Mouse (Mus musculus): Measurements from ENCODE around the gene Adcy1. TPM values are rescaled to one million over a fixed set of nuclear protein-coding genes. Genes with fewer than 3 reads are reported as not detected.
A peak's percentile ranks its signal among the peaks of the same experiment; 100 is the strongest.

Adcy1 gene
- polyA plus RNA-seq, 1 experiment from 2014 or later, result 2.5 TPM

DNA sequence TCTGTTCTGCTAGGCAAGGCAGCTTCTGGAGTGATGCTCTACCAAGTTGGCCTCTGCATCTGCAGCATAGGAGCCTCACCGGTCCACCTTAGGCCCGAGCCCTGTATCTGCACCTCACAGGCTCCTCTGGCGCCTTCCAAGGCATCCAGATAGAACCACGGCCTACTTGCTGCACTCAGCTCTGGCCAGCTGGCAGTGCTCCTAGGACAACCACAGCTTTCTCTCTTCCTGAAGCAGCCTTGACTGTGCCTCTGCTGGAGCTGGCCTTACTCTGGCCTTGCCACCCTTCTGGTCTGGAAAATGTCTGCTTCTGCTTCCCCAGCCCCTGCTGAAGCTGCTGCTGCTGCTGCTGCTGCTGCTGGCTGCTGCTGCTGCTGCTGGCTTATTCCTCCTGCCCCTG lies 45.8 kb downstream of the Adcy1 start:
- Histone ChIP-seq H3K4me1 (ENCODE audit: control insufficient read depth, insufficient read depth, low read length) (no peaks in the 10 kb centered on the region), H3K27ac (replicated peaks; ENCODE audit: low read depth, low read length) (no peak overlapping the region), H3K4me3 (ENCODE audit: low read depth, low read length) (no peak overlapping the region), H3K27me3 (replicated peaks; ENCODE audit: control insufficient read depth, insufficient read depth, low read length) (no peaks in the 10 kb centered on the region), H3K9me3 (ENCODE audit: control insufficient read depth, low read length) (no peaks in the 10 kb centered on the region), H3K4me2 (ENCODE audit: low read depth, low read length) (no peak overlapping the region), H3K9ac (ENCODE audit: low read depth, low read length) (no peak overlapping the region), H3K36me3 (ENCODE audit: control insufficient read depth, insufficient read depth, low read length) (no peaks in the 10 kb centered on the region)
- DNase-seq (ENCODE audit: low spot score) (no peak), ATAC-seq (ENCODE audit: low read depth) (no peak)
- WGBS, result 96% methylated on average over 4 of the region's 4 CpGs

DNA sequence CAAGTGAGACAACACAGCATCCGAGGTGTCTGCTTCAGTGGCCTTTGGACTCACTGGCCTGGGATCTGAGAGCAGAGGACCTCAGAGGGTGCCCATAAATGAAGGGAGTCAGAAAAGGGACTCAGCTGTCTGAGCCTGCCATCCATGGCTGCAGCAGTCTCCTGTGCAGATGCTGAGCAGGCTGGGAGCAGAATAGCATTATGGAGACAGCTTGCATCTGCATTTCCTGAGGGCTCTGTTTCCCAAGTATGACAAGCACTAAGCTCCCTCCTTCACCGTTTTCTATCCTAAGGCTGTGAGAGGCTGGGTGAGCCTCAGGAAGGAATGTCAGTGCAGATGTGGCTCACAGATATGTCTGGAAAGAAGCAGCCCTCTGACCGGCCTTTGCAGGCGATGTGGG lies 49.8 kb downstream of the Adcy1 start:
- Histone ChIP-seq H3K9me3 (ENCODE audit: control insufficient read depth, low read length) (no peaks in the 10 kb centered on the region), H3K9ac (ENCODE audit: low read depth, low read length) (no peak overlapping the region), H3K36me3 (ENCODE audit: control insufficient read depth, insufficient read depth, low read length) (no peaks in the 10 kb centered on the region), H3K27ac (replicated peaks; ENCODE audit: low read depth, low read length) (no peak overlapping the region), H3K27me3 (replicated peaks; ENCODE audit: control insufficient read depth, insufficient read depth, low read length) (no peaks in the 10 kb centered on the region), H3K4me1 (ENCODE audit: control insufficient read depth, insufficient read depth, low read length) (no peaks in the 10 kb centered on the region), H3K4me3 (ENCODE audit: low read depth, low read length) (no peak overlapping the region), H3K4me2 (ENCODE audit: low read depth, low read length) (no peak overlapping the region)
- DNase-seq (ENCODE audit: low spot score), result no peak
- no peak for ATAC-seq (ENCODE audit: low read depth)
- 62% methylated on average over 4 of the region's 4 CpGs for WGBS

DNA sequence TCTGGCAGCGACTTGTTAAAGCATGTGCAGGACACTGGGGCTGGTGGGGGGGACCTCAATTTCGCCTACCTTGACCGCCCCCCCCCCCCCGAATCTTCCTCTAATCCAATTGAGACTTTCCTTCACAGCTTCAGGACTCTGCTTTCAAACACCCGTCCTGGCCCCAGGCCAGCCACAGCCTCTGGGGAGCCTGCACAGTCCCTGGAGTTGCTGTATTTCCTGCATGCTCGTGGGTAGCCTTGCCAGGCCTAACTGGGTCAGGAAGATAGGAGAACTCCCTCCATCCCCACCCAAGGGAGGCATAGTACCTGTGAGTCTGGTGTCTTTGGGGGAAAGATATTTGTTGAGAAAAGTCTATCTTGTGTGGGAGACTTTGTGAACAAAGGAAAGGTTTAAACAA lies 50.4 kb downstream of the Adcy1 start:
- no peaks in the 10 kb centered on the region for H3K9me3 ChIP-seq (ENCODE audit: control insufficient read depth, low read length)
- H3K27me3 ChIP-seq (replicated peaks; ENCODE audit: control insufficient read depth, insufficient read depth, low read length), result no peaks in the 10 kb centered on the region
- H3K4me3 ChIP-seq (ENCODE audit: low read depth, low read length), result no peak overlapping the region
- no peak overlapping the region for H3K27ac ChIP-seq (replicated peaks; ENCODE audit: low read depth, low read length)
- DNase-seq (ENCODE audit: low spot score) (no peak), ATAC-seq (ENCODE audit: low read depth) (no peak)
- H3K4me2 ChIP-seq (ENCODE audit: low read depth, low read length), result no peak overlapping the region
- WGBS, result 55% methylated on average over 6 of the region's 6 CpGs
- H3K36me3 ChIP-seq (ENCODE audit: control insufficient read depth, insufficient read depth, low read length), result no peaks in the 10 kb centered on the region
- H3K9ac ChIP-seq (ENCODE audit: low read depth, low read length), result no peak overlapping the region
- no peaks in the 10 kb centered on the region for H3K4me1 ChIP-seq (ENCODE audit: control insufficient read depth, insufficient read depth, low read length)

DNA sequence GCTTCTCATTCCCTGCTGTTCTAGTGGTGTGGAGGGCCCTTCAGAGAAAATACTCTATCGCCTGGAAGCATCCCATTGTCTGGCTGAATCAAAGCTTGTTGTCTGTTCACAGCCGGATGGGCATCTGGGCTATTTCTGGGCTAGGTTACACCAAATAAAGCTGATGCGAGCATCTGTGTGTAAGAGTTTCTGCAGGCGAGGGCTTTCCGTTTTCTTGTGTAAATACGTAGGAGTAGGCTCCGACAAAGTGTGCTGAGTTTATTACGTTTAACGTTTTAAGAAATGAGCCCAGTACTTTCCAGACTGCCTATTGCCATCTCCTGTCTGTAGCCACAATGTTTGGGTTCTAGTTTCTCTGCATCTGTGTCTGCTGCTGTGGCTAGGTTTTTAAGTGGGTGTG lies 51.0 kb downstream of the Adcy1 start:
- H3K9ac ChIP-seq (ENCODE audit: low read depth, low read length), result no peak overlapping the region
- H3K4me2 ChIP-seq (ENCODE audit: low read depth, low read length), result no peak overlapping the region
- WGBS, result 70% methylated on average over 9 of the region's 9 CpGs
- no peak overlapping the region for H3K27ac ChIP-seq (replicated peaks; ENCODE audit: low read depth, low read length)
- H3K27me3 ChIP-seq (replicated peaks; ENCODE audit: control insufficient read depth, insufficient read depth, low read length), result no peaks in the 10 kb centered on the region
- H3K4me1 ChIP-seq (ENCODE audit: control insufficient read depth, insufficient read depth, low read length), result no peaks in the 10 kb centered on the region
- no peaks in the 10 kb centered on the region for H3K36me3 ChIP-seq (ENCODE audit: control insufficient read depth, insufficient read depth, low read length)
- ATAC-seq (ENCODE audit: low read depth) (no peak), DNase-seq (ENCODE audit: low spot score) (peak; percentile 10)
- no peak overlapping the region for H3K4me3 ChIP-seq (ENCODE audit: low read depth, low read length)
- H3K9me3 ChIP-seq (ENCODE audit: control insufficient read depth, low read length), result no peaks in the 10 kb centered on the region

GRCm38 (mm10) chr11:7116647-7117046 lies 53.4 kb downstream of the Adcy1 start:
- no peak for ATAC-seq (ENCODE audit: low read depth)
- Histone ChIP-seq H3K9me3 (ENCODE audit: control insufficient read depth, low read length) (no peaks in the 10 kb centered on the region), H3K4me1 (ENCODE audit: control insufficient read depth, insufficient read depth, low read length) (no peaks in the 10 kb centered on the region), H3K27ac (replicated peaks; ENCODE audit: low read depth, low read length) (no peak overlapping the region), H3K36me3 (ENCODE audit: control insufficient read depth, insufficient read depth, low read length) (no peaks in the 10 kb centered on the region), H3K9ac (ENCODE audit: low read depth, low read length) (no peak overlapping the region), H3K4me3 (ENCODE audit: low read depth, low read length) (no peak overlapping the region), H3K27me3 (replicated peaks; ENCODE audit: control insufficient read depth, insufficient read depth, low read length) (no peaks in the 10 kb centered on the region), H3K4me2 (ENCODE audit: low read depth, low read length) (no peak overlapping the region)
- 72% methylated on average over 2 of the region's 2 CpGs for WGBS
- DNase-seq (ENCODE audit: low spot score), result no peak

DNA sequence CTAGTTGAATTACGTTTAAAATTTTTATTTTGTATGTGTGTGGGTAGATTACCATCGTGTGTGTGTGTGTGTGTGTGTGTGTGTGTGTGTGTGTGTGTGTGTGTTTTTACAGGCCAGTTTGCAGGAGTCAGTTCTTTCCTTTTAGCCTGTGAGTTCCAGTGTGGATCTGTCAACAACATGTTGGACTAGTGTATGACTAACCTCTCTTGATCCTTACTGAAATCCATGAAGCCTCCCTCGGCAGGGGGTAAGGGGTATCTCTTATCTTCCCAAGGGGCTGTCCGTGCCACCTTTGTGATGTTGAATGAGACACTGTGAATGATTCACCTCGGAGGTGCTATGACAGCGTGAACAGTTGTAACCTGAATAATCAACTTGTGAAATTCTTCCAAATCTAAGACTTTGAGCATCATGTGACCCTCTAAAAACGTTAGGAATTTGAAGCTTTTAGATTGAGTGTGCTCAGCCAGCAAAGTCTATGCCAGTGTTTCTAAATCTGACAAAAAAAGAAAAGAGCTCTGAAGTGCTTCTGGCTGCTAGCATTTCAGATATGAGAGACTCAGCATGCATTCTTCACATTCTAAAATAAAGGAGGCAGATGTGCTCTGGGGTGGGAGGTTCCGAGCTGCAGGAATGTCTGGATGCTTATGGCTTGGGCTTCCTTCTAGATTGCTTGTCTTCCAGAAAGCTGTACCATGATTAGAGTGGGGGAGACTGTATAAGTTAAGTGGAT lies 66.2 kb downstream of the Adcy1 start:
- ATAC-seq (ENCODE audit: low read depth) (peak; percentile 12; the same call in 1 of the 2 replicates), DNase-seq (ENCODE audit: low spot score) (peak; percentile 55)
- H3K4me2 ChIP-seq (ENCODE audit: low read depth, low read length), result no peak overlapping the region
- H3K9me3 ChIP-seq (ENCODE audit: control insufficient read depth, low read length), result no peaks in the 10 kb centered on the region
- no peaks in the 10 kb centered on the region for H3K4me1 ChIP-seq (ENCODE audit: control insufficient read depth, insufficient read depth, low read length)
- H3K4me3 ChIP-seq (ENCODE audit: low read depth, low read length), result no peak overlapping the region
- H3K9ac ChIP-seq (ENCODE audit: low read depth, low read length), result no peak overlapping the region
- H3K27ac ChIP-seq (replicated peaks; ENCODE audit: low read depth, low read length), result no peak overlapping the region
- no peaks in the 10 kb centered on the region for H3K27me3 ChIP-seq (replicated peaks; ENCODE audit: control insufficient read depth, insufficient read depth, low read length)
- 61% methylated on average over 8 of the region's 8 CpGs for WGBS
- no peaks in the 10 kb centered on the region for H3K36me3 ChIP-seq (ENCODE audit: control insufficient read depth, insufficient read depth, low read length)

- DNase-seq (ENCODE audit: low spot score) (no peak), ATAC-seq (ENCODE audit: low read depth) (no peak)
- WGBS, result 85% methylated on average over 7 of the region's 7 CpGs
- Histone ChIP-seq H3K4me1 (ENCODE audit: control insufficient read depth, insufficient read depth, low read length) (no peaks in the 10 kb centered on the region), H3K9me3 (ENCODE audit: control insufficient read depth, low read length) (no peaks in the 10 kb centered on the region), H3K27ac (replicated peaks; ENCODE audit: low read depth, low read length) (no peak overlapping the region), H3K36me3 (ENCODE audit: control insufficient read depth, insufficient read depth, low read length) (no peaks in the 10 kb centered on the region), H3K4me3 (ENCODE audit: low read depth, low read length) (no peak overlapping the region), H3K27me3 (replicated peaks; ENCODE audit: control insufficient read depth, insufficient read depth, low read length) (no peaks in the 10 kb centered on the region), H3K9ac (ENCODE audit: low read depth, low read length) (no peak overlapping the region), H3K4me2 (ENCODE audit: low read depth, low read length) (no peak overlapping the region)
Observed at GRCm38 (mm10) chr11:7132736-7133387, 69.6 kb downstream of the Adcy1 start.

- Histone ChIP-seq H3K27me3 (replicated peaks; ENCODE audit: control insufficient read depth, insufficient read depth, low read length) (no peaks in the 10 kb centered on the region), H3K4me3 (ENCODE audit: low read depth, low read length) (no peak overlapping the region), H3K9me3 (ENCODE audit: control insufficient read depth, low read length) (no peaks in the 10 kb centered on the region), H3K36me3 (ENCODE audit: control insufficient read depth, insufficient read depth, low read length) (no peaks in the 10 kb centered on the region), H3K9ac (ENCODE audit: low read depth, low read length) (no peak overlapping the region), H3K4me2 (ENCODE audit: low read depth, low read length) (no peak overlapping the region), H3K27ac (replicated peaks; ENCODE audit: low read depth, low read length) (no peak overlapping the region), H3K4me1 (ENCODE audit: control insufficient read depth, insufficient read depth, low read length) (no peaks in the 10 kb centered on the region)
- DNase-seq (ENCODE audit: low spot score) (no peak), ATAC-seq (ENCODE audit: low read depth) (no peak)
- 86% methylated on average over 5 of the region's 5 CpGs for WGBS
Observed at GRCm38 (mm10) chr11:7133736-7134135, 70.4 kb downstream of the Adcy1 start.

DNA sequence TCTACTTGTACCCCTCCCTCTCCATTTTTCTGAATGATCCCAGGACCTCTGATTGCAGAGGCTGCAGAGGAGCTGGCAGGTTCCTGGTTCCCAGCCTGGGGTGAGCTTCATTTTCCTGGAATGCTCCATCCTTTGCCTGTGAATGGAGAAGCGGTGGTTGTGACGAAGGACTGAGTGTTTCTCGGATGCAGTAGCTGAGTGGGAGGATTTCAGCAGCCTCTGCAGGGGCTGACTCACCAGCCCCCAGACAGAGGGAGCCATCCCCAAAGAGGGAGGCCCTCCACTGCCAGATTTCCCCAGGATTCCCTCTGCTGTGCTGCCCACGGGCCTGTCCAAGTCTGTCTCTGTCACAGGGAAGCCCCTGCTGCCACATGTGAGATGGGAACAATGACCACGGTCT lies 71.0 kb downstream of the Adcy1 start:
- 71% methylated on average over 5 of the region's 5 CpGs for WGBS
- H3K36me3 ChIP-seq (ENCODE audit: control insufficient read depth, insufficient read depth, low read length), result no peaks in the 10 kb centered on the region
- no peak for ATAC-seq (ENCODE audit: low read depth)
- H3K27me3 ChIP-seq (replicated peaks; ENCODE audit: control insufficient read depth, insufficient read depth, low read length), result no peaks in the 10 kb centered on the region
- no peaks in the 10 kb centered on the region for H3K9me3 ChIP-seq (ENCODE audit: control insufficient read depth, low read length)
- no peak for DNase-seq (ENCODE audit: low spot score)
- H3K27ac ChIP-seq (replicated peaks; ENCODE audit: low read depth, low read length), result no peak overlapping the region
- no peaks in the 10 kb centered on the region for H3K4me1 ChIP-seq (ENCODE audit: control insufficient read depth, insufficient read depth, low read length)
- H3K4me3 ChIP-seq (ENCODE audit: low read depth, low read length), result no peak overlapping the region
- H3K9ac ChIP-seq (ENCODE audit: low read depth, low read length), result no peak overlapping the region
- no peak overlapping the region for H3K4me2 ChIP-seq (ENCODE audit: low read depth, low read length)
